Mouse (Mus musculus) cerebellum, postnatal 25 days (tissue): ENCODE measurements at regions not wholly inside any gene's neighbourhood (a gene's known extent, or its start where the extent isn't known, plus 50 kb on each side); places are given as distances from the start of the nearest gene placed in this dataset.

ENCODE experiments used
- DNase-seq, 2 experiments: peaks; one replicate each; pipeline ENCODE4 v3.0.0; 2021; ENCODE audit warnings: mixed read lengths in 2 of 2

DNA sequence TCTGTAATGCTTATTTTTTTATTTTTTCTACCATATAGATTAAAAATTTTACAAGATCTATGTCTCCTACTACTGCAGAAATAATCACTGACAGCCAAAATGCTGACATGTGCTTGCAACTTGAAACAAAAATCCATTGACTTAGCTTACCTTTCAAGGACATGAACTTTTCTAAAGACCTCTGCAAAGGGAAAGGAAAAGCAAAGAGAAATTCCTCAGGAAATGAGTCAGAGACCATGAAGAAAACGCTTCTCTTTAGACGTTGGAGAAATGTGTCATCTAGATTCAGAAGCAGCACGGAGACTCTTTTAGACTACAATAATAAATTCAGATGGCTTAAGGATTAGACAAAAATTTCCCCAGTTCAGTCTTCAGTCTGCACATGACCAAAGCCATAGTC, 2188.6 kb upstream of the Tenm3 start:
- DNase-seq: no peak

DNA sequence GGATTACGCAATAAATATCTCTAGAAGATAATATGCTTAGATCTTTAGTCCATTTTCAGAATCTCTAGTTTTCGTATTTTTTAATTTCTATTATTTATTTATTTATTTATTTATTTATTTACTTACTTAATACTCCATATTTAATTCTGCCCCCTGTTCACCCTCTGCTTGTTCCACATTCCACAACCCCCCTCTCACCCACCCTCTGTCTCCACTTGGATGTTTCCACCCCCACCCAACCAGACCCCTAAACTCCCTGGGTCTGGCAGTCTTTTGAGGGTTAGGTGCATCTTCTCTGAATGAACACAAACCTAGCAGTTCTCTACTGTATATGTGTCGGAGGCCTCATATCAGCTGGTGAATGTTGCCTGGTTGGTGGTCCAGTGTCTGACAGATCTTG, 2166.8 kb upstream of the Tenm3 start:
- no peak for DNase-seq

DNA sequence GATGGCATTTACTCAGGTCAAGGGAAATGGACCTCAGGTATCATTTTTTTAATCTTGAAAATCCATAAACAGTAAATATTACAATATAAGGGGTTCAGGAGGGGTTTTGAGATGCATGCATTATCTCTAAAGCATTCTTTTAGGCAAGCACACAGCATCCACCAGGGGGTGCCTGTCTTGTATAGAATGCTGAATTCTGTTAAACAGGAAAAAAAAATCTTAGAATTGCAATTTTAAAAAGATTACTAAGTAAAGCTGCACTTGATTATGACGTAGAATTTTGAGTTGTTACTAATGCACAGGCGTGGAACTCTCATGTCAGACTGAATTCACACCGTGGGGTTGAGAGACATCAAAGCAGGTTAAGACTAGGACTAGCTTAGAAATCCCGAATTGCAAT, 2123.6 kb upstream of the Tenm3 start:
- peak in 1 of 2 experiments; percentile 26 for DNase-seq

DNA sequence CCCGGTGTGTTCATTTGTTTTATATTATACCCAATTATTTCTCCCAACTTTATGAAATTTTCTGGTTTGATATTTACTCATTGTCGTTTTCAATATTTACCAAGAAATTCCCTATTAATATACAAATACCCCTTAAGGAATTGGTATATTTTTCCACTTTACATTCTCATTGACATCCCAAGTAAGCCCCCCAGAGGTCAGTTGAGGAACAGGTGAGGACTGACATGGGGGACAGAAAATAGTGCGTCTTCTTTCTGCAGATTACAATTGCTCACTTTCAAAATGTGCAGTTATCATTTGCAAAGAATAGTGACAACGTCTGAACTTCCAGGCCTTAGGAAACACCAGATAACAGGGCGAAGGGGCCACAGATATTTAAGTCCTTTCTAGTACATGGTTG, 2073.8 kb upstream of the Tenm3 start:
- peak in 1 of 2 experiments; percentile 3 for DNase-seq

DNA sequence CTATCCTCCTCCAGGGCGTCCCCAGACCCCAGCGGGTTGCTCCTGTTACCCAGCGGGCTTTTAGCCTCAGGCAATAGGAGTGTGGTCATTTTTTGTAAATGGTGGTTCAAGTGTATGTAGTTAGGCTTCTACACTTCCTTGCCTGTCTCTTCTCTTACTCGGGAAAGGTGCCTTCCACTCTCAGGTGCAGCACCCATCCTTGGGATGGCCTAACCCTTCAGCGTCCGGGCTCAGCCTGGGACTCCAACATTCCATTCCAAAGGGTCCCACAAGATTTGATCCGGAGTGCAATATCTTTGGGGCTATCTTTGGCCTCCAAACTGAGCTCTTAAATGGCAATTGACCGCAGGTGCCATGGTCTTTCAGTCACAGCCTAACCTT, 2073.0 kb upstream of the Tenm3 start:
- DNase-seq: no peak

DNA sequence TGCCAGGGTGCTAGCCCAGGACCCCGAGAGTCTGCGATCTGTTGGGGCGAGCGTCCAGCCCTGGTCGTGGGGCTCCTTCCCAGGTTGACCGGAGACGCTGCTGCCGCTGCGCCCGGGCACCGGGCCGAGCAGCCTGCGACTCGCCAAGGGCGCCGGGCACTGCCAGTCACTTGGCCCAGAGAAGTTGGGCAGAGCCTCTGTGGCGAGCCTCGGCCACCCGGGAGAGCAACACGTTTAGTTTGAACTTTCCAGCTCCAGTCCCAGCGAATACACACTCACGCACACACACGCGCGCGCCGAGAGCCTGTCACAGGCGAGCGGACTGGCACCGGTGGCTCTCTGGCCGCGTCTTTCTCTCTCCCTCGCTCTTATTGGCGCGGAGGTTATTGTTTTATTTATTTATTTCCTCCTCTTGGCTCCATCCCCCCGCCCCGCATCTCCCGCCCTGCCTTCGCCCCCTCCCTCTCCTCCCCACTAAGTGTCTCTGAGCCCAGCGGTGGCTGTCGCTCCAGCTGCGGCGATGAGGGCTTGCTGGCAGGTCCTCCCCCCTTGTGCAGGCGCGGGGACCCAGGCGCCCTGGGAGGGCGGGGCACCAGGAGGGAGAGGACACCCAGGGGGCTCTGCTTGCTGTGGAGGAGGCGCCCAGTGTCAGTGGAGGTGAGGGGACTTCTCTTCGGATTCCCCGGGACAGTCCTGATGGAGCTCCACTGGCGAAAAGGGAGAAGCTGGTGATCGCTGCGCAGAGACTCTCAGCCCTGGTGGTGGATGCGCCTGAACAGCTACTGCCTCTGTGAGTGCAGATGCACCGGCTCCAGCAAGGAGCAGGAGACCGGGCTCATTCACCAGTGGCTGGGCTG, 2072.4 kb upstream of the Tenm3 start:
- DNase-seq: peak; percentile 82

DNA sequence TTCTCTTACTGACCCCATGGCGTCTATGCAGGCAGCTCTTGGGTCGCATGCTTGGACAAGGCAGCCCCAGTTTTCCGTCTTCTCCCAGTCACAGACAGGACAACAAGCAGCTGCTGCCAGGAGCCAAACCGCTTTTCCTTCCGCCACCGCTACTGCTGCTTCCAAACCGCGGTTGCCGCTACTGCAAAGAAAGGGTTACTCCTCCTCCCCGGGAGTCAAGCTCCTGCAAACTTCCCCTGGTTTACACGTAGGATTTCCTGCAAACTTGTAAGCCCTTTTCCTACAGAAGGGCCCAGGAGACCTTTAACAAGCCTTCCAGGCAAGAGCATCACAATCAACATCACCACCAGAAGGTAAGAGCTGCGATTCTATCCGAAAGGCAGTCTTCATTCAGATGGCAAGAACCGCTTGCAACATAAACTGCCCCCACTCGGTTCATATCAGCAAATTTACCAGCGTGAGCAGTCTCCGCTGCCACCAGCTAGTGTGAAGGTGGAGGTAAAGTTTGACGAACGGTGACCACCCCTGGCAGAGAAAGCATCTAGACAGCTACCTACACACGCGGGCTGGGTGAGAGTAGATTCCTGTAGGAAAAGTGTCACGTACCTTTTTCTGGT, 2071.6 kb upstream of the Tenm3 start:
- DNase-seq: peak in 1 of 2 experiments; percentile 48

DNA sequence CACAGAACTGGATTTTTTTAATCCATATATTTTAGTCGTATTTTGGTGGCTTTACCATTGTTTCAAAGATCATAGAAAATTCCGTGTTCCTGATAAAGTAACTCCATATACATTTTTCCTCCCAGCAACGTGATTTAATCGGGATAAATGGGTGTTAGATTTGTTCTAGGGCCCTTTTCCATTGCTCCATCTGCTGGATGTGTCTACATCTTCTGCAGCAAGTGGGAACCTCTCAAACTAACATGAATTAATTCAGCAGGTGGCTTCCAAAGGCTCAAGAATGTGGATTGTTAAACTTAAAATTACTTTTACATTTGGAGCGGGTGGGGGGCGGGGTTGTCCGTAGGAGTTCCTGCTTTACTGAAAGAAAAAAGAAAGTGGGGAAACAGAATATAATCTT, 2070.9 kb upstream of the Tenm3 start:
- DNase-seq: no peak

DNA sequence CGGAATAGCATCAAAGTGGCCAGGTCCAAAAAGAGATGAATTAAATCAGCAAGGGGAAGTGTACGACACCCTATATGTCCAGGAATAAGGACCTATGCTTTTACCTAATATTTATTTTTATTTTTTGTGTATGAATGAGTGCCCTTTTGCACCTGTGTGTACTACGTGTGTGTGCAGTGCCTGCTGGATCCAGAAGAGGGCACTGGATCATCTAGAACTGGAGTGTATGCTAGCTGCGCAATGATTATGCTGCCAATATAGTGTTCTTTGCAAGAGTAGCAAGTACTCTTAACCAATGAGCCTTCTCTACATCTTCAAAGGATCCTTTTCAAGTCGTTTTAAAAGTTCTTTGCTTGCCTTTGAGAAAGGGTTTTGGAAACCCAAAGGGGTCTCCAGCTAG, 2034.4 kb upstream of the Tenm3 start:
- no peak for DNase-seq
